Mouse (Mus musculus) brain, embryonic 14.5 days (tissue): ENCODE measurements around the gene Adm2.

ENCODE experiments used
- CTCF ChIP-seq: fragments of 200-500 bp; IDR thresholded peaks from 2 replicates; pipeline ENCODE4 v1.5.1; 2012; ENCODE audit warnings: inconsistent platforms, mild to moderate bottlenecking, moderate library complexity, borderline replicate concordance; ENCODE audit not compliant: insufficient read depth, insufficient read length; ENCODE audit errors: extremely low read depth
- POLR2A ChIP-seq: fragments of 200-500 bp; IDR thresholded peaks from 2 replicates; pipeline ENCODE4 v1.6.1; 2012; ENCODE audit warnings: mild to moderate bottlenecking, inconsistent platforms, borderline replicate concordance; ENCODE audit not compliant: poor library complexity, insufficient read depth, insufficient read length, severe bottlenecking; ENCODE audit errors: extremely low read depth

DNA sequence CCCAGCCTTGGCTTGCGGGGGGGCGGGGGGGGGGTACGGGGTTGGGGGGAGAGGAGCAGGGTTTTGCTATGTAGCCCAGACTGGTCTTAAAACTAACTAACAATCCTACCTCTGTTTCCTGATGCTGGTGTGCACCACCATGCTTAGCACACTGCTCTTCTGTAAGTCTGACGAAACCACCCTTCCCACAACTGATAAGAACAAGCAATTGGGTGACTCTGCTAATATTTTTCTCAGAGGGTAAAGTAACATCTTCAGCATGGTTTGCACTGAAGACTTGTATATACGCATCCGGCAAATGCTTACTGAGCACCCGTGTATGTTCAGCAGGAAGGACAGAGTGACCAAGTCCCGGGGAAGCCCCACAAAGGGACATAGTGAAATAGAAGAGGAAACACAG is 1.3 kb upstream of the Adm2 start:
- no peak for TF ChIP-seq CTCF
- no peak for TF ChIP-seq POLR2A
